Mouse (Mus musculus): ENCODE measurements at regions not wholly inside any gene's neighbourhood (a gene's known extent, or its start where the extent isn't known, plus 50 kb on each side); places are given as distances from the start of the nearest gene placed in this dataset.
"Not testable (repeated sequence)": the region's sequence is repeated elsewhere in the genome, so short reads cannot be mapped to it uniquely, and the experiment has no call there.

- DNase-seq (ENCODE audit: low spot score), result no peak
Observed at GRCm38 (mm10) chr8:8919582-8920503, 229.5 kb upstream of the Arglu1 start.

GRCm38 (mm10) chr8:8919040-8919439 is 228.7 kb upstream of the Arglu1 start:
- DNase-seq (ENCODE audit: low spot score), result no peak

GRCm38 (mm10) chr8:8907478-8908165 is 217.3 kb upstream of the Arglu1 start:
- no peak for DNase-seq (ENCODE audit: low spot score)

- no peak for DNase-seq (ENCODE audit: low spot score)
Observed at GRCm38 (mm10) chr8:8892996-8893395, 202.7 kb upstream of the Arglu1 start.

GRCm38 (mm10) chr8:8877286-8877685 is 187.0 kb upstream of the Arglu1 start:
- no peak for DNase-seq (ENCODE audit: low spot score)

GRCm38 (mm10) chr8:8876879-8877278 is 186.6 kb upstream of the Arglu1 start:
- no peak for DNase-seq (ENCODE audit: low spot score)

GRCm38 (mm10) chr8:8876469-8876868 is 186.1 kb upstream of the Arglu1 start:
- DNase-seq (ENCODE audit: low spot score), result no peak

- DNase-seq (ENCODE audit: low spot score), result no peak
Observed at GRCm38 (mm10) chr8:8871938-8872337, 181.6 kb upstream of the Arglu1 start.

- DNase-seq (ENCODE audit: low spot score), result no peak
Observed at GRCm38 (mm10) chr8:8871039-8871438, 180.7 kb upstream of the Arglu1 start.

- no peak for DNase-seq (ENCODE audit: low spot score)
Observed at GRCm38 (mm10) chr8:8870487-8870886, 180.2 kb upstream of the Arglu1 start.

- DNase-seq (ENCODE audit: low spot score), result no peak
Observed at GRCm38 (mm10) chr8:8869338-8869737, 179.0 kb upstream of the Arglu1 start.

GRCm38 (mm10) chr8:8867924-8868323 is 177.6 kb upstream of the Arglu1 start:
- no peak for DNase-seq (ENCODE audit: low spot score)

GRCm38 (mm10) chr8:8867126-8867777 is 176.9 kb upstream of the Arglu1 start:
- no peak for DNase-seq (ENCODE audit: low spot score)

- no peak for DNase-seq (ENCODE audit: low spot score)
Observed at GRCm38 (mm10) chr8:8862767-8863166, 172.4 kb upstream of the Arglu1 start.

GRCm38 (mm10) chr8:8861331-8861940 is 171.1 kb upstream of the Arglu1 start:
- no peak for DNase-seq (ENCODE audit: low spot score)

- no peak for DNase-seq (ENCODE audit: low spot score)
Observed at GRCm38 (mm10) chr8:8858636-8859035, 168.3 kb upstream of the Arglu1 start.

- DNase-seq (ENCODE audit: low spot score), result no peak
Observed at GRCm38 (mm10) chr8:8852656-8853366, 162.5 kb upstream of the Arglu1 start.

GRCm38 (mm10) chr8:8851271-8851670 is 160.9 kb upstream of the Arglu1 start:
- DNase-seq (ENCODE audit: low spot score), result no peak

GRCm38 (mm10) chr8:8850766-8851165 is 160.4 kb upstream of the Arglu1 start:
- DNase-seq (ENCODE audit: low spot score), result no peak

GRCm38 (mm10) chr8:8847579-8847978 is 157.3 kb upstream of the Arglu1 start:
- no peak for DNase-seq (ENCODE audit: low spot score)

GRCm38 (mm10) chr8:8842326-8842725 is 152.0 kb upstream of the Arglu1 start:
- no peak for DNase-seq (ENCODE audit: low spot score)

- not testable (repeated sequence) for DNase-seq (ENCODE audit: low spot score)
Observed at GRCm38 (mm10) chr8:8836166-8836565, 145.8 kb upstream of the Arglu1 start.
